Comparison of ENCODE assay signal across 10 mouse cellular contexts in genomic region chr5:120742125-120742524, GRCm38 (mm10). TPM values are rescaled to one million over a fixed set of nuclear protein-coding genes. Genes with fewer than 3 reads are reported as not detected.
DNase-seq lines count a peak whose midpoint lies in the region; ATAC-seq lines count a peak whose summit lies in the region.
"Had no signal": no experiment of that assay in that cellular context is flagged by ENCODE, and none has a peak within 500 bp of the region (broad histone marks: within the 10 kb centered on the region; RNA-seq: fewer than 3 reads in every experiment).

No protein-coding gene starts in this region.

- no peaks in the 10 kb centered on the region for H3K4me1 ChIP-seq in hindbrain, embryonic 11.5 days (replicated peaks; ENCODE audit: control insufficient read depth, insufficient read depth, low read length)
- no peaks in the 10 kb centered on the region for H3K4me1 ChIP-seq in hindbrain, embryonic 14.5 days (replicated peaks; ENCODE audit: control insufficient read depth, insufficient read depth, low read length)
- H3K4me1 ChIP-seq: liver, embryonic 13.5 days had no signal

- H3K4me3 ChIP-seq in hindbrain, embryonic 11.5 days (ENCODE audit: low read depth, low read length): no peak overlapping the region
- H3K4me3 ChIP-seq in hindbrain, embryonic 14.5 days (replicated peaks; ENCODE audit: low read length): no peak overlapping the region
- H3K4me3 ChIP-seq: liver, embryonic 13.5 days had no signal

- no peaks in the 10 kb centered on the region for H3K36me3 ChIP-seq in hindbrain, embryonic 11.5 days (ENCODE audit: control insufficient read depth, insufficient read depth, low read length)
- no peaks in the 10 kb centered on the region for H3K36me3 ChIP-seq in hindbrain, embryonic 14.5 days (replicated peaks; ENCODE audit: control insufficient read depth, insufficient read depth)
- H3K36me3 ChIP-seq: liver, embryonic 13.5 days had no signal

- H3K4me2 ChIP-seq in hindbrain, embryonic 11.5 days (replicated peaks; ENCODE audit: low read depth, low read length): no peak overlapping the region
- no peak overlapping the region for H3K4me2 ChIP-seq in hindbrain, embryonic 14.5 days (replicated peaks)
- H3K4me2 ChIP-seq: liver, embryonic 13.5 days had no signal

- peak; percentile 66 for DNase-seq in hindbrain, embryonic 11.5 days (ENCODE audit: low spot score)
- DNase-seq in hindbrain, embryonic 14.5 days (ENCODE audit: low spot score): no peak
- DNase-seq in A20 (ENCODE audit: low read depth, low spot score) (peak; percentile 63), ES-CJ7 (ENCODE audit: low read depth, low spot score) (peak; percentile 89)
- DNase-seq in embryo, embryonic 11 days: peak; percentile 52
- peak; percentile 51 for DNase-seq in lung, postnatal 36 days
- DNase-seq in thymus, postnatal 36 days: peak; percentile 48 to 50
- DNase-seq in gastrocnemius, postnatal 10 days: no peak
- DNase-seq: liver, embryonic 13.5 days had no signal

- H3K9me3 ChIP-seq in hindbrain, embryonic 11.5 days (ENCODE audit: control insufficient read depth, low read length): no peaks in the 10 kb centered on the region
- H3K9me3 ChIP-seq in hindbrain, embryonic 14.5 days (ENCODE audit: control insufficient read depth, low read length): no peaks in the 10 kb centered on the region
- H3K9me3 ChIP-seq: liver, embryonic 13.5 days had no signal

- ATAC-seq in hindbrain, embryonic 11.5 days (ENCODE audit: low FRiP score): no peak
- ATAC-seq in hindbrain, embryonic 14.5 days (ENCODE audit: low FRiP score): no peak

- WGBS in hindbrain, embryonic 11.5 days: 38% methylated on average over 4 of the region's 4 CpGs
- 38% methylated on average over 4 of the region's 4 CpGs for whole genome bisulfite sequencing in hindbrain, embryonic 14.5 days

- no peaks in the 10 kb centered on the region for H3K27me3 ChIP-seq in hindbrain, embryonic 11.5 days (ENCODE audit: control insufficient read depth, insufficient read depth, low read length)
- no peaks in the 10 kb centered on the region for H3K27me3 ChIP-seq in hindbrain, embryonic 14.5 days (ENCODE audit: control insufficient read depth, insufficient read depth, low read length)
- H3K27me3 ChIP-seq: liver, embryonic 13.5 days had no signal

- no peak overlapping the region for H3K9ac ChIP-seq in hindbrain, embryonic 11.5 days (ENCODE audit: low read depth, low read length)
- H3K9ac ChIP-seq in hindbrain, embryonic 14.5 days: no peak overlapping the region
- H3K9ac ChIP-seq: liver, embryonic 13.5 days had no signal

- no peak overlapping the region for H3K27ac ChIP-seq in hindbrain, embryonic 11.5 days (ENCODE audit: low read depth, low read length)
- H3K27ac ChIP-seq in hindbrain, embryonic 14.5 days: no peak overlapping the region
- H3K27ac ChIP-seq: liver, embryonic 13.5 days had no signal

RNA-seq across cellular contexts. Expression of gene Oas2, which starts 7.5 kb away (rescaled TPM):
- polyA plus RNA-seq in hindbrain, embryonic 11.5 days (2014; fragmentation: Nextera tagmentation; extraction: Ambion mirVana): 0.13 TPM in 1 of 2 replicates, not detected in the other
- 0.16 and 0.32 TPM in 2 replicates for polyA plus RNA-seq in hindbrain, embryonic 14.5 days (2014; fragmentation: Nextera tagmentation; extraction: Ambion mirVana)
- total RNA-seq in gastrocnemius, postnatal 10 days (2021): under 1 TPM in 1 of 2 experiments, not detected in 1; 0.09 TPM

RNA-seq across cellular contexts. Expression of gene Dtx1, which starts 30.4 kb away (rescaled TPM):
- polyA plus RNA-seq in hindbrain, embryonic 11.5 days (2014; fragmentation: Nextera tagmentation; extraction: Ambion mirVana): 4.6 and 5.0 TPM in 2 replicates
- polyA plus RNA-seq in hindbrain, embryonic 14.5 days (2014; fragmentation: Nextera tagmentation; extraction: Ambion mirVana): 53.9 and 64.1 TPM in 2 replicates
- total RNA-seq in gastrocnemius, postnatal 10 days (2021): 1 to 10 TPM; 1.2 to 1.4 TPM

RNA-seq across cellular contexts. Expression of gene Oas3, which starts 35.3 kb away (rescaled TPM):
- 0.15 and 0.21 TPM in 2 replicates for polyA plus RNA-seq in hindbrain, embryonic 11.5 days (2014; fragmentation: Nextera tagmentation; extraction: Ambion mirVana)
- polyA plus RNA-seq in hindbrain, embryonic 14.5 days (2014; fragmentation: Nextera tagmentation; extraction: Ambion mirVana): 0.46 and 0.95 TPM in 2 replicates
- total RNA-seq in gastrocnemius, postnatal 10 days (2021): not detected

RNA-seq across cellular contexts. Expression of gene Oas1e, which starts 53.2 kb away (rescaled TPM):
- 0.13 and 0.29 TPM in 2 replicates for polyA plus RNA-seq in hindbrain, embryonic 11.5 days (2014; fragmentation: Nextera tagmentation; extraction: Ambion mirVana)
- 0.24 and 0.35 TPM in 2 replicates for polyA plus RNA-seq in hindbrain, embryonic 14.5 days (2014; fragmentation: Nextera tagmentation; extraction: Ambion mirVana)
- total RNA-seq in gastrocnemius, postnatal 10 days (2021): not detected
- polyA plus RNA-seq: liver, embryonic 13.5 days; stomach, embryonic 16.5 days had no signal

Comparison
In these comparisons a context has a peak if more than half of its experiments do, and no peak if none do; other contexts are left out.
1. DNase-seq: peak in hindbrain, embryonic 11.5 days (single experiment), A20 (single experiment), ES-CJ7 (single experiment), embryo, embryonic 11 days (single experiment), lung, postnatal 36 days (single experiment) and thymus, postnatal 36 days (2 of 2); none in hindbrain, embryonic 14.5 days (single experiment) and gastrocnemius, postnatal 10 days (single experiment).